Mouse (Mus musculus) embryonic facial prominence, embryonic 14.5 days (tissue): ENCODE results near the gene Hspb7. TPM values are rescaled to one million over a fixed set of nuclear protein-coding genes. Genes with fewer than 3 reads are reported as not detected.

ENCODE experiments used
- ATAC-seq: fragments of 200-750 bp; cut with Nextera tagmentation; 2 replicates; pipeline ENCODE4 v1.8.0; 2017; ENCODE audit warnings: low read depth, moderate number of reproducible peaks, moderate TSS enrichment
- DNase-seq: peaks from one replicate; pipeline ENCODE4 v3.0.0-alpha.2; 2015; ENCODE audit warnings: low spot score
- H3K27ac ChIP-seq: fragments of 300-500 bp; sonication (generic); replicated peaks from 2 replicates; pipeline ENCODE4 v1.5.1; 2014; ENCODE audit warnings: low read depth, mild to moderate bottlenecking, low read length, moderate library complexity
- H3K27me3 ChIP-seq: fragments of 300-500 bp; sonication (generic); replicated peaks from 2 replicates; pipeline ENCODE4 v1.6.1; 2014; ENCODE audit warnings: low read length; ENCODE audit not compliant: control insufficient read depth, insufficient read depth
- H3K36me3 ChIP-seq: fragments of 300-500 bp; sonication (generic); 2 replicates; pipeline ENCODE4 v1.6.1; 2014; ENCODE audit warnings: low read length, mixed read lengths; ENCODE audit not compliant: control insufficient read depth, insufficient read depth
- H3K4me1 ChIP-seq: fragments of 300-500 bp; sonication (generic); 2 replicates; pipeline ENCODE4 v1.6.1; 2014; ENCODE audit warnings: antibody characterized with exemption, low read length; ENCODE audit not compliant: control insufficient read depth, insufficient read depth
- H3K4me2 ChIP-seq: fragments of 300-500 bp; sonication (generic); 2 replicates; pipeline ENCODE4 v1.6.1; 2014; ENCODE audit warnings: low read depth, mild to moderate bottlenecking, low read length, moderate library complexity, mixed read lengths
- H3K4me3 ChIP-seq: fragments of 300-500 bp; sonication (generic); 2 replicates; pipeline ENCODE4 v1.5.1; 2014; ENCODE audit warnings: low read depth, mild to moderate bottlenecking, low read length
- H3K9ac ChIP-seq: fragments of 300-500 bp; sonication (generic); 2 replicates; pipeline ENCODE4 v1.6.1; 2014; ENCODE audit warnings: low read depth, mild to moderate bottlenecking, low read length, moderate library complexity, mixed read lengths
- H3K9me3 ChIP-seq: fragments of 300-500 bp; sonication (generic); 2 replicates; pipeline ENCODE4 v1.6.1; 2016; ENCODE audit warnings: low read length; ENCODE audit not compliant: control insufficient read depth
- WGBS: fragments of 180-500 bp; shearing (Covaris S2); extraction: QIAGEN DNeasy Blood & Tissue Kit; methylation state at CpG from one replicate; pipeline ENCODE4 v1.1.7; 2014; 5-methylcytosine and 5-hydroxymethylcytosine counted together
- polyA plus RNA-seq: library from polyadenylated mRNA; unstranded; fragments of >200 nt; fragmentation: Nextera tagmentation; extraction: Ambion mirVana; gene quantifications from 2 replicates; pipeline ENCODE4 v1.2.1, GENCODE M21; 2014

Hspb7 gene
- polyA plus RNA-seq, result 3.4 and 8.8 TPM in 2 replicates

DNA sequence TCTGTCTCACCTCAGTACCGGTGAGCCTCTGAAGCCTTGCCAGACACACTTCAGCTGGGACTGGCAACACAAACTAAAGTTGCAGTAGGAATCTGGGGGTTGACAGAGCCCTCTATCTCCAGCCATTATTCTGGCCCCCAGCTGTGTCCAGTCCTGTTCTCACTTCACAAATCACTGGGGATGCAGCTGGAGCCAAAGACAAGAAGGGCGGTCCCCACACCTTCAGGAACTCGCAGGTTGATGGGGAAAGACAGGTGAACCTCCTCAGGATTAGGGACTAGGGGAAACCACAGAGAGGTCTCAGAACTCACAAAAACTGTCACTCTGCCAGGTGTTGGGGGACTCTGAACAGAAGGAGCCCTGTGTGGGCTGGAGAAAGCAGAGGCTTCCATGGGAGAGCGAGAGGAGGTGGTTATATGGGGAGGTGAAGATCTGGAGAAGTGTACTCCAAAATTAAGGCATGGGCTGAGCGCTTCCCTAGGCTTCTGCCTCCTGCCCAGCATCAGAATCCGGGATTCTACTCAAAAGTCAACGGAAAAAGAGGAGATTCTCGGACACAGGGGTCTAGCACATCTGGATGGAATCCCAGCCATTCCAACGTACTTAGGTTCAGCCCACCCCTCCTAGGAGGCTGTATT is at the start of gene Hspb7:
Gene Hspb7, plus strand, starts transcription at position 588 of the 638 bp plus-strand sequence.
- no peak within 1 kb of the TSS for H3K9ac ChIP-seq
- H3K9me3 ChIP-seq, result no peaks in the 10 kb centered on the region; the same call in 1 of the 2 replicates
- peaks cover 4% of the 10 kb centered on the region for H3K4me1 ChIP-seq
- no peak within 1 kb of the TSS for H3K27ac ChIP-seq
- no peaks in the 10 kb centered on the region for H3K36me3 ChIP-seq
- H3K4me2 ChIP-seq, result no peak within 1 kb of the TSS
- no peaks in the 10 kb centered on the region for H3K27me3 ChIP-seq
- H3K4me3 ChIP-seq, result no peak within 1 kb of the TSS
- no peak for DNase-seq
- ATAC-seq, result no peak
- 45% methylated on average over 9 of the region's 9 CpGs for WGBS

DNA sequence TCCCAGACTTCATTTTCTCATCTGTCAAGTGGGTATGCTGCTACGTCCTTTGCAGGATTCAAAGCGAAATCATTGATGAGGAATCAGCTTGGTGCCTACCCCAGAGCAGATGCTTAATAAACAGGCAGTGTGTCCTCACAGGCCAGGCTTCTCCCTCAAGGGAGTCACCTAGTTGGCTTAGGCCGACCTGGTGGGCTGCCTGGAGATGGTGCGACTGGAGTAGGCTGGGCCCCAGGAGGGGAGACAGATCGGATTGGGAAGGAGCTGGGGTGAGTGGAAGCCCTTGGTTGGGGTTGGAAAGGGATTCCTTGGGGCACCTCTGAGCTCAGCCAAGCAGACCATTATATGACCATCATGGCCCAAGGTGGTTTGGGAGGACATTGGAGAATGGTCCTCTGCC is 48.2 kb upstream of the Hspb7 start:
- peaks cover 16% of the 10 kb centered on the region for H3K27me3 ChIP-seq
- DNase-seq, result no peak
- H3K4me3 ChIP-seq, result no peak overlapping the region
- no peak for ATAC-seq
- H3K9ac ChIP-seq, result no peak overlapping the region
- H3K4me2 ChIP-seq, result no peak overlapping the region
- no peak overlapping the region for H3K27ac ChIP-seq
- 86% methylated on average over 5 of the region's 5 CpGs for WGBS
- H3K4me1 ChIP-seq, result no peaks in the 10 kb centered on the region
- H3K9me3 ChIP-seq, result no peaks in the 10 kb centered on the region
- no peaks in the 10 kb centered on the region for H3K36me3 ChIP-seq

DNA sequence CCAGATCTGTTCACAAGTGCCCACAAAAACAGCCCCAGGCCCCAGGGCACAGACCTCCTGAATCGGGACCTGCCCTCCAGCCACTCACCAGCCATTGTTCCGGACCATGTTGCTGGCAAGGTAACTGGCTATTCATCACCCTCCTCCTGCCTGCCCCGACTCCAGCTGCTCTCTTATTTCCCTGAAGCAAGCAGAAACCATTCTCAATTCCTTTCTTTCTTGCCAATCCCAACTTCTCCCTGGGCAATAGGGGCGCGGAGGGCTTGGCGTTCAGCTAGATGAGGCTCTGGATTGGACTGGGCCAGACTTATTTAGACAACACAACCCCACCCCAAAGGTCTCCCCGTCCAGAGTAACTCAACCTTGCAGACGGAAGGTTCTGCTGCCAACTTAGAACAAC is 40.9 kb upstream of the Hspb7 start:
- peaks cover 27% of the 10 kb centered on the region for H3K27me3 ChIP-seq
- ATAC-seq, result no peak
- H3K9me3 ChIP-seq, result no peaks in the 10 kb centered on the region
- no peak overlapping the region for H3K4me2 ChIP-seq
- no peak for DNase-seq
- no peak overlapping the region for H3K27ac ChIP-seq
- H3K4me3 ChIP-seq, result no peak overlapping the region
- H3K9ac ChIP-seq, result no peak overlapping the region
- no peaks in the 10 kb centered on the region for H3K36me3 ChIP-seq
- 0 out of 2 replicates have a peak, but pooled peaks cover 6% of the 10 kb centered on the region for H3K4me1 ChIP-seq
- 57% methylated on average over 8 of the region's 8 CpGs for WGBS

DNA sequence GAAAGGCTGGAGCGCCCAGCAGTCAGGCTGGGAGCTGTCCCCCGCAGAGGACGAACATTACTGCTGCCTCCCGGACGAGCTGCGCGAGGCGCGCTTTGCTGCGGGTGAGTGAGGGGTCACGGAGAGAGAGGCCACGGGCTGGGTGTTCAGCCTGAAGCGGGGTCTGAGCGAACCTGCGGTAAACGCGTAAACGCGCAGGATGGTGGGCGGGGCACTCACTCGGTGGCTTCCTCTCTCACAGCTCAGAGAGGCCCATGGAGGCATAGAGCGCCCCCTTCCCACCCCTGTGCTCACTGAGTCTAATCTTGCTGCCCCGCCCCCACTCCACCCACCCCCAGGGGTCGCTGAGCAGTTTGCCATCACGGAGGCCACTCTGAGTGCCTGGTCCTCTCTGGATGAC is 38.2 kb upstream of the Hspb7 start:
- ATAC-seq, result peak; percentile 31; the same call in 1 of the 2 replicates

DNA sequence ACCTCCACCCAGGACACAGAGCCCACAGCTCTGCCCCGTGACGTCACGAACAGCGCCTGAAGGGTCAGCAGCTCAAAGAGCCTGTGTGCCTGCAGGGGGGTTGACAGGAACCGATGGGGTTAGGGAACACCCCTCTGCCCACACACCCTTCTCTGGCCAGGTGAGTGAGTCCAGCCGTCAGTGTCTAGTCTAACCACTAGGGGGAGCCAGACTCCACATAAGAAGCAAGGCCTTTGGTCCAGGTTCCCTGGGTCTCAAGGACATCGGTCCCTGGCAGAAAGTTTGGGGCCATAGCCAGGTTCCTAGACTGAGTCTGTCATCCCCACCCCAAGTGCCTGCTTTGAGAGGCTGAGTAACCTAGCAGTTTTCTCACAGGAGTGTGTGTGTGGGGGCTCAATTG is 35.3 kb upstream of the Hspb7 start:
- WGBS, result 0% methylated on average over 5 of the region's 7 CpGs
- Histone ChIP-seq H3K27ac (no peak overlapping the region), H3K4me2 (no peak overlapping the region), H3K9me3 (no peaks in the 10 kb centered on the region), H3K4me3 (no peak overlapping the region), H3K4me1 (0 out of 2 replicates have a peak, but pooled peaks cover 6% of the 10 kb centered on the region), H3K9ac (no peak overlapping the region), H3K36me3 (no peaks in the 10 kb centered on the region), H3K27me3 (peaks cover 29% of the 10 kb centered on the region)
- ATAC-seq (no peak), DNase-seq (peak; percentile 84)

More for the DNA sequence above, 38.2 kb upstream of the Hspb7 start:
- 0 out of 2 replicates have a peak, but pooled peaks cover 6% of the 10 kb centered on the region for H3K4me1 ChIP-seq
- H3K36me3 ChIP-seq, result no peaks in the 10 kb centered on the region
- no peaks in the 10 kb centered on the region for H3K9me3 ChIP-seq
- H3K4me2 ChIP-seq, result peak overlapping the region; percentile 71
- H3K27me3 ChIP-seq, result peaks cover 29% of the 10 kb centered on the region
- H3K27ac ChIP-seq, result no peak overlapping the region
- WGBS, result 0% methylated on average over 14 of the region's 25 CpGs
- peak; percentile 67 for DNase-seq
- peak overlapping the region; percentile 64 for H3K9ac ChIP-seq
- peak overlapping the region; percentile 38 for H3K4me3 ChIP-seq

DNA sequence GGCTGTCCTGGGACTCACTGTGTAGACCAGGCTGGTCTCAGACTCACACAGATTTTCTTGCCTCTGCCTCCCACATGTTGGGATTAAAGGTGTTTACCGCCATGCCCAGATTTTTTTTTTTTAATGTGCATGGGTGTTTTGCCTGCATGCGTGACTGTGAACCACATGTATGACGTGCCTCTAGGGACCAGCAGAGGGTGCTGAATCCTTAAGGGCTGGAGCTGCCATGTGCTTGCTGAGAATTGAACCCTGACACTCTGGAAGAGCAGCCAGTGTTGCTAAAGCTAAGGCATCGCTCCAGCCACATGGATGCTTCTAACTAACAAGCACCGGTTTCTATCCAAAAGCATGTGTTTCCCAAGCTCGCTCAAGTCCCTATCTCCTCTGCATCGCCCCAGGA is 34.4 kb upstream of the Hspb7 start:
- H3K4me2 ChIP-seq, result no peak overlapping the region
- no peak for ATAC-seq
- H3K9ac ChIP-seq, result no peak overlapping the region
- H3K36me3 ChIP-seq, result no peaks in the 10 kb centered on the region
- no peak overlapping the region for H3K4me3 ChIP-seq
- H3K27me3 ChIP-seq, result peaks cover 24% of the 10 kb centered on the region
- 69% methylated on average over 7 of the region's 7 CpGs for WGBS
- H3K4me1 ChIP-seq, result 0 out of 2 replicates have a peak, but pooled peaks cover 6% of the 10 kb centered on the region
- DNase-seq, result no peak
- no peak overlapping the region for H3K27ac ChIP-seq
- H3K9me3 ChIP-seq, result no peaks in the 10 kb centered on the region

DNA sequence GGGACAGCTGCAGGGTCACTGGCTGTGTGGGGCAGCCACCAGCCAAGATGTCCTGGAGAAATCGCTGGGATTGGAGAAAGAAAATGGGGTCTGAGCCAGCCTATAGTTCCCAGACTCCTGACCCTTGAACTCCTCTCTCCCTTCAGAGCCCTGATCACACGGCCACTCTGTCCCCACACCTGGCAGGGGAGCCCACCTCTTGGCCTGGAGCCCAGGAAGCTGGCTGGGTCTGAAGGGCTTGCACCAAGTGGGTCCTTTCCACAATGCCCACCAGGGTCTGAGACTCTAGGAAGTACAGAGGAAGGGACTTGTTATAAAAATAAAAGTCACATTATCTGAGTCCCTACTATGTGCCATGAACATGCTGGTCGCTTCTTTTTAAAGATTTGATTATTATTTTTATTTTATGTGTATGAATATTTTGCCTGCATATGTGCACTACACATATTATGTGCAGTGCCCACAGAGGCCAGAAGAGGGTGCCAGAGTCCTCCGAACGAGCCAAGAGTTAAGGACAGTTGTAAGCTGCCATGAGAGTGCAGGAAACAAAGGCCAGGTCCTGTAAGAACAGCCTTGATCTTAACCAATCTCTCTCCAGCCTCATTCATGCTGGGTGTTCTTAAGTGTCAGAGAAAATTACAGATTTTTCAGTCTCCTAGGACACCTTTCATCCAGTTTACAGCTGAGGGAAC is 33.3 kb upstream of the Hspb7 start:
- H3K9ac ChIP-seq, result no peak overlapping the region
- ATAC-seq (peak; percentile 31; the same call in 1 of the 2 replicates), DNase-seq (peak; percentile 82)
- H3K4me3 ChIP-seq, result no peak overlapping the region
- WGBS, result 17% methylated on average over 5 of the region's 5 CpGs
- no peak overlapping the region for H3K4me2 ChIP-seq
- H3K9me3 ChIP-seq, result no peaks in the 10 kb centered on the region
- H3K36me3 ChIP-seq, result no peaks in the 10 kb centered on the region
- H3K27ac ChIP-seq, result no peak overlapping the region
- H3K4me1 ChIP-seq, result 0 out of 2 replicates have a peak, but pooled peaks cover 4% of the 10 kb centered on the region
- H3K27me3 ChIP-seq, result peaks cover 22% of the 10 kb centered on the region

DNA sequence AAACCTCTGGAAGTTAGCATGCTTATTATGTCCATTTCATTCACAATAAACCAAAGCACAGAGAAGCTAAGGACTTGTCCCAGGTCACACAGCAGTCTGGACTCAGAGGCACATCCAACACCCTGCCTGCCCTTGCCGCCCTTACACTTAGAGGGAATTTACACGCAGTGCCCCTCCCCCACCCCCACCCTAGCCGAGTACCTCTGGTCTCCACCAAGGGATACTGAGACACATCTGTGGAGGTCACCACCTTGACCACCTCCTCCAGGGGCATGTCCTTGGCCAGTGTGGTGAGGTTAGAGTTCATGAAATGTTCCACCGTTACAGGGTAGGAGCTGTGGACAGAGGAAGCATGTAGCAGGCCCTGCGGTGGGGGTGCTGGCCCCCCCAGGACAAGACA is 32.6 kb upstream of the Hspb7 start:
- DNase-seq (no peak), ATAC-seq (no peak)

More for the DNA sequence above, 32.6 kb upstream of the Hspb7 start:
- Histone ChIP-seq H3K9me3 (no peaks in the 10 kb centered on the region), H3K4me3 (no peak overlapping the region), H3K9ac (no peak overlapping the region), H3K27ac (no peak overlapping the region), H3K36me3 (no peaks in the 10 kb centered on the region), H3K4me1 (no peaks in the 10 kb centered on the region), H3K4me2 (no peak overlapping the region), H3K27me3 (peaks cover 19% of the 10 kb centered on the region)
- WGBS, result 46% methylated on average over 5 of the region's 5 CpGs
